Mouse (Mus musculus): ENCODE data around the gene Mcur1.

The Mcur1 gene

DNA sequence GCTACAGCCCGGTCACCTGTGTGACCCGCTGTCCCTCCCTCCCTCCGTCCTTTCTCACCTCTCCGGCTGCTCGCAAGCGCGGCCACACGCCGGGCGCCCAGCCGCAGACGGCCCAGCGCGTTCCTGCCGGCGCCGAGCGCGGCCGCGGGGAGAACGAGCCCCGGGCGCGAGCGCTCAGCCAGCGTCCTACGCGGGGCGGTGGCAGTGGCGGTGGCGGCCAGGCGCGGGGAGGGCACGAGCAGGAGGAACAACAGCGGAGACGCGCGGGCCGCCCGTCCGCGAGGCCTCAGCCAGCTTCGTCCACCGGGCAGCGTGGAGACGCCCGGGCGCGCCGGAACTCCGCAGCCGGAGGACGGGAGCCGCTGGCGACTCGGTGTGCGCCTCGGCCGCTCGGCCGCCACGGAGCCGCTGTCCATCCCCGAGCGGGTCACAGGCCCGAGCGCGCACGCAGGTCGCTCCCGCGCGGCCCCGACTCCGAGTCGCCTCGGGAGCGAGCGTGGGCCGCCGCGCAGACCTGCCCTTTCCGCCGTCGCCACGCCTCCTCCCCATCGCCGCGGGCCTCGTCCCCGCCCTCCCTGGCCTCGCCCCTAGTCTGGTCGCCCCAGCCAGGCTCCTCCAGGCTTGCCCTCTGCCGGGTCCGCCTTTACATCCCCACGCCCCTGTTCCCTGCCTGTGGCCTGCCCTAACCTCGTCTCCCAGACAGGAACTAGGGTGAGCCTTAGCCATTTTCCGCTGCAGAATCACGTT, at the start of gene Mcur1:
TSS of gene Mcur1 (minus strand) at position 481 of the 747 bp plus-strand sequence.
- peak; percentile 89 for DNase-seq (ENCODE audit: low spot score)

DNA sequence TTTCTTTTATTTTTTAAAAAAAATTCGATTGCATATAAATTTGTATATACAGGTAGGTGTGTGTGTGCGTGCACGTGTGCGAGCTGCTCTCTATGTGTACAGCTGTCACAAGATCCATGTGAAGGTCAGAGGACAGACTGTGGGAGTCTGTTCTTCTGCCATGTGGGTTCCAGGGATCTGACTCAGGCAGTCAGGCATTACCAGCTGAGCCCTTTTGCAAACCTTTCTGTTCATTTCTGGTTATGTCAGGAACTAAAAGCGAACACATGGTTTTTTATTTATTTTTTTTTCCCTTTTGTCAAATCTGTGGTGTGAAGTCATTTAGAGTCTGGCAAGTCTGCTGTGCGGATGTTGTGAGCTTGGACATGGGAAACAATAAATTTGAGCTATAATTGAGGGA, 48.9 kb upstream of the Mcur1 start:
- no peak for DNase-seq (ENCODE audit: low spot score)

DNA sequence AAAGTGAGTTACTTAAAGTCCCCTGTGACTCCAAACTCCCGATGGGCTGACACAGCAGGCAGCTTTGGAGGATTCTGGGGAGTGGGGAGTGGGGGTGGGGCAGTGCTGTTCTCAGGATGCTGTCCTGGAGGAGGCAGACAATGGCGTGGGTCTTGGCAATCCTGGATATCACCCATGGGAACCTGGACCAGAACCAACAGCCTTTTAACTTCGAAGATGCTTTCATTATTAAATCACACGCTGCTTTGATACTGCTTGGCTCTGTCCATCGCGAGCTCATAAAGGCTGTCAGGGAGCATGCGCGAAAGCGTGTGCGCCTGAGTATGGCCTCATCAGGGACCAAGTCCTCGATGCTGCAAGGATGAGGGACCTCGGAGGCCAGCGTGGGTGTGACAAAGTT, 43.1 kb upstream of the Mcur1 start:
- no peak for DNase-seq (ENCODE audit: low spot score)

DNA sequence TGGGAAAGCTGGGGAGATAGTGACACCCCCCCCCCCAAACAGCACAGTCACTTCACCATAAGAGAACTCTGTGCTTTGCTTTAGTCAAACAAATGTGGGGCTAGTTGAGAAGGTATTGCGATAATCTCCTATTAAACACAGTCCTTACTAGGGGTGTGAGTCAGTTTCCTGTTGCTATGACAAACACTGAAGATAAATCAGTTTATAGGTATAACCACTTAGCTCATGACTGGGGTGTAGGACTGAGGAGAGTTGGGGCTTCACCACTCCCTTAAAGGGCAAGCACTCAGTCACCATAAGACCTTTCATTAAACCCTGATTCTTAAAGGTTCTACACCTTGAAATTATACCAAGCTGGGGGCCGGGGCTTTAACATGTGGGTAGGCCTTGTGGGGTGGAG, 42.4 kb upstream of the Mcur1 start:
- DNase-seq (ENCODE audit: low spot score): no peak

DNA sequence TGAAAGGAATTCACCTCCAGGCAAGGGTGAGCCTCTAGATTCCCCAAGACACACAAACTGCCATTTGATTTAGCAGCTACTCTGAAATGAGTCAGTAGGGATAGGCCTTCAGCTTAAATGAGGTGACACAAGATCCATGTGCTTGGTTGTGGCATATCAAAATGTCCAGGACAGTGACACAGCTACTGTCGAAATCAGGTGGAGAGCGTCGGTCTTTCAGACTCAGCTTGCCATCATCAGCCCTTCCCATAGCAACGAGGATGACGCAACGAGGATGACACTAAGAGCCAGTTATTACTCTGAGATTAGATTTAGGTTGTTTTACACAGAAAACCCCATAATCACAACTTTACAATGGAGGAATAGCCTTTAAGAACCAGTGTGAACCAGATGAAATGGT, 41.0 kb upstream of the Mcur1 start:
- DNase-seq (ENCODE audit: low spot score): no peak

DNA sequence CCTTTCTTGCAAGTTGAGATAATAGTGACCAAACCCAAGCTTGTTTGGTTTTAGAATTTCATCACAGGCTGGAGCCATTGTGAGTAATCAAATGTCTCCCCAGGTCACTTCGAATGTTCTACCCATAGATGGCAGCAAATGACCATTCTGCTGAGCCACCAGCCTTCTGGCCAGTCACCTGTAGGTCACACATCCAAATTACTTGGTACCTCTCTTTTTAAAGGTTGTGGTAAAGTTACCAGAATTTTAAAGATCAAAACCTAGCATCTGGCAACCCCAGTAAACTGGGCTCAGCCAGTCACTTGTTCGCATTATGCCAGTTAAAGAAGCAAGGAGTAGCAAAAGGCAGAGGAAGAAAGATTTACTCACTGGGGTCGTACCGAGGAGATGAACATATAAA, 35.9 kb upstream of the Mcur1 start:
- DNase-seq (ENCODE audit: low spot score): no peak

DNA sequence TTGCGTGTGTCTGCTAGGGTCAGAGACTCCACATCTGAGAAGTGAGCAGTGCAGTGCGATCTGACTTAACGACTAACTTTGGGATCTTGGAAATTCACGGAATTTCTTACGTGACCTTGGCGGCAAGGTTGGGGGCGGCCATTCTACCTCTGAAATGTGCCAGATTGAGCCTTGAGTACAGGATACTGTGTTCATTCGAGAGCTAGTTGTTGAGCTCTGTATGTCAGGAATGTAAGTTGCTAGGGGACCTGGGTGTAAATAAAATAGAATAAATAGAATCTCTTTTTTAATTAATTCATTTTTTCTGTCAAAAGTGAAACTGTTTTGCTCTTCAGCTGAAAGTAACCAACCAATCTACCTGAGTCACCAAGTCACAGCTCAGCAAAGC, 32.7 kb upstream of the Mcur1 start:
- no peak for DNase-seq (ENCODE audit: low spot score)

DNA sequence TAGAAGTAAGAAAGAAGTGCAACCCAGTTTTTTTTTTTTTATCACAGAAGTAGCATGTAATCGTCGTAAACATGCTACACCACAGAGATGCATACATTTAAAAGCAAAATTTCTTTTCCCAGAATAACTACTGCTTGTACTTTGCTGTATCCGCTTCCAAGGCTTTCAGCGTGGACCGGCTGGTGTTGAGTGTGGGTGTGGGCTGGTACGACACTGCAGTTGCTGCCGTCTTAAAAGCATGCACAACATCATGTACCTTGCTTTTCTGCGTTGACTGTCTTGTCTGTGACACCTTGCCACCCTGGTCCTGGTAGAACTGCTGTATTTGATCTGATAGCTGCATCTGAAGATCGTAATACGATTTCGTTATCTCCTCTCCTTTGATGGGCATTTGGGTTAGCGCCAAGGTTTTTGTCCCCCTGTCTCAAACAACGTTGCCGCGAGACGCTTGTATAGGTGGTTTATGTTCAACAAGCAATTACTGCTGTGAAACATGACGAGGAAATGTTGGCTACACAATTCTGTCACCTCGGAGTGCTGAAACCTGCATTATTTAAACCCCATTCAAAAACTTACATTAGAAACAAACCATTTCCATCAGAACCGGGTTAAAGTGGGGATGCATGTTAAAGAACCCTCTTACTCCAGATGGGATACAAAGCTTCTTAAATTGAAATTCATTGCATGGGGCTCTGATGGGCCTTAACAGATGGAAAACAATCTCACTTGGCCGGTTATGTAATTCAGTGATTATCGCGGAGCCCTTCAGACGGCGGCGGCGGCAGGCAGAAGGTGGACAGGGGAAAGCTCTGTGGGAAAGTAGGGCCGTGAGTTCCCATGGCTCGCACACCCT, 32.1 kb upstream of the Mcur1 start:
- no peak for DNase-seq (ENCODE audit: low spot score)

DNA sequence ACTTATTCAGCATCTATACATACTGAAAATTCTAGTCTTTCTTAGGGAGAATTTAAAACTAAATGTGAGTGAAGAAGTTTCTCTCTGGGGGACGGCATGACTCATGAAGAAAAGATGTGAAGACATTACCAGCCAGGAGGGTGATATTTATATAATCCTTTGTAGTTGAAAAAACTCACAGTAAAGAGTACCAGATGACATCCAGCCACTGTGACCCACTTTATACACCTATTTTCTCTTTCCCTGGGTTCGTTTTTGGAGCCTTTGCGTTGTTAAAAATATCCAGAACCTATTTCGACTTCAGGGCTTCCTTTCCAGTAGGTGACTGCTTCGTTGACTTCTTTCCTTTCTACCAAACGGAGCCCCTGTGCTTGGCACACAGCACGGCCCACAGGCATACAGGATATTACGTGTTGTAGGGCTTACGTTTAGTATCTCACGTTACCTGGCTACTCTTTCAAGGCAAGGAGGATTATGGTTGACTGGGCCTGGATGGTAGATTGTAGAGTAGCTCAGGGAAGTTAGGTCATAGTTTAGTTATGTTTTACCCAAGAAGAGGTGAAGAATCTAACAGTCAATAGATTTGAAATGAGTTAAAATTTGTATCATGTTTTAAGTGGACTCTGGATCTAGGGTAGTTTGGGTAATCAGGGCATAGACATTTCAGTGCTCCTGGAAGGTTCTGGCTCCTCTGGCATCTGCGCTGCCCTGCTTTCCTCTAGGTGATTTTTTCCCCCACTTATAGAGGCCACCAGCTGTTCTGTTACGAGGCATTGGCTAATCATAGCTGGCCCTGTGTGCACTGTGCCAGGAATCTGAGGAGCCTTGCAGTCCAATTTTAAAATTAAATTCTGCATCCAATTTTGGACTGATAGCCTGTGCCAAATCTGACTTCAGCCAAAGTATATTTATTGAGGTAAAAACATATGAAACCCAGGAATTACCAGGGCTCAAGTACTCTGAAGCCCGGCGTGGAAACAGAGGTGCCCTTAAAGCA, 28.2 kb upstream of the Mcur1 start:
- no peak for DNase-seq (ENCODE audit: low spot score)

DNA sequence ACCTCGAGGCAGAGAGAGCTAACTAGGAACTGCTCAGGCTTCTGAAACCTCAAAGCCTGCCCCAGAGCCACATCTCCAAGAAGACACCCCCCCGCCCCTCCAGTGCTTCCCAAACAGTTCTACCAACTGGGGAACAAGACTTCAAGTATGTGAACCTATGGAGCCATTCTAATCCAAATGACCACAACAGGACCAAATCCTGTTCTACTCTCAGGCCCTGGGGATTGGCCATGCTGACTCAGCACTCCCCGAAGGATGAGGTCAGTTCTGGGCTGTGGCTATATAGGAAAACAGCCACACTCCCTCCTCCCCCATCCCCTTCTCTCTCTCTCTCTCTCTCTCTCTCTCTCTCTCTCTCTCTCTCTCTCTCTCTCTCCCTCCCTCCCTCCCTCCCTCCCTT, 27.0 kb upstream of the Mcur1 start:
- no peak for DNase-seq (ENCODE audit: low spot score)

DNA sequence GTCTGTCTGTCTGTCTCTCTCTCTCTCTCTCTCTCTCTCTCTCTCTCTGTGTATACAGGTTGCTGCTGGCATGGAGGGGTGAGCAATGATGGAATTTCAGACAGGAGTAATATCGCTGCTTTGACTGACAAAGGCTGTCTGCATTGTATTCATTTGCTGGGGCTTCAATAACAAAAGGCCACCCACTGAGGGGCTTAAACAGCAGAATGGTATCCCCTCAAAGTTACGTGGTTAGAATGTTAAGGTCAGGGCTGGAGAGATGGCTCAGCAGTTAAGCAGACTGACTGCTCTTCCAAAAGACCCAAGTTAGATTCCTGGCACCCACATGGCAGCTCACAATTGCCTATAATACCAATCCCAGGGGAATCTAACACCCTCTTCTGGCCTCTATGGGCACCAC, 25.3 kb upstream of the Mcur1 start:
- no peak for DNase-seq (ENCODE audit: low spot score)

DNA sequence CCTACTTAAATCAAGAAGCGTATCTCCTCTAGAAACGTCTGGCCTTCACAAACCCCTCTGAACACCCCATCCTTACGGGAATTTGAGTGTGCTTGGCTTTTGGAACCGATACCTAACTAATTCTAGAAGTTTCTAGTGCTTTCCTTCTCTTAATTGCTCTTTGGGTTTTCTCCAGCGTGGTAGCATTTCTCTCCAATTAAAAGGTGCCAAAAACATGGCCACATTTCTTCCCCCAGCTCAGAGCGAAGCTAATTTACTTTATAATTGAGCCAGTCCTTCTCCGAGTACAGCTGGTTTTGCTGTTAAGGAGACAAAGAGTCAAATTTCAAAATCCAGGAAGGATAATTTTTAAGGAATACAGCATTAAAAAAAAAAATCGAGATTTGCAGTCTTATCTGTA, 23.5 kb upstream of the Mcur1 start:
- no peak for DNase-seq (ENCODE audit: low spot score)

DNA sequence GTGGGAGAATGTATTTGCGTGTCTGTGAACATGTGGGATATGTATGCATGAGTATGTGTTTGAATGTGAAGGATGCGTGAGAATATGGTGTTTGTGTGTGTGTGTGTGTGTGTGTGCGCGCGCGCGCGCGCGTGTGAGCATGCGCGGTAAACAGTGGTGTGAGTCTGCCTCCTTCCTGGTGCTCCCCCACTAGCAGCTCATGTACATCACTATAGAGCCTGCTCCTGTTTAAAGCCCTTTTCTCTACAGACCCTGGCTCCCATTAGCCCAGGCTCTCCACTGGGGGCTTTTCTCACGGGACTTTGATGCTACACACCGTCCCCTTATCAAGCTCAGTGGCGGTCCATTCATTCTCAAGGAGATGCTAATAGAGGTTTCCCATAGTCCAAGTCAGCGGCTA, 23.0 kb upstream of the Mcur1 start:
- no peak for DNase-seq (ENCODE audit: low spot score)

DNA sequence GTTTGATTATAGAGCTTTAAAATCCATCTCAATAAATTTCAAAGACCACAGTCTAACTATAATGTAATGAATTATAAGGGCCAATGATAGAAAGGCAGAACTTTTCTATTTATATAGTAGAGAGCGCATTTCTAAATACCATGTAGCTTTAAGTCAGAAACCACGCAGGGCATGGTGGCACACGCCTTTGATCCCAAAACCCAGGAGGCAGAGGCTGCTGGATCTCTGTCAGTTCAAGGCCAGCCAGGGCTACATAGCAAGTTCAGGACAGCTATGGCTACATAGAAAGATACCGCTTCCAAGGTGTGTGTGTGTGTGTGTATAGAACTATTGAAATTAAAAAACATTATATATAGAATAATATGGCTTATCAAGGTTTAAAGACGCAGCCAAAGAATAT, 20.7 kb upstream of the Mcur1 start:
- no peak for DNase-seq (ENCODE audit: low spot score)

DNA sequence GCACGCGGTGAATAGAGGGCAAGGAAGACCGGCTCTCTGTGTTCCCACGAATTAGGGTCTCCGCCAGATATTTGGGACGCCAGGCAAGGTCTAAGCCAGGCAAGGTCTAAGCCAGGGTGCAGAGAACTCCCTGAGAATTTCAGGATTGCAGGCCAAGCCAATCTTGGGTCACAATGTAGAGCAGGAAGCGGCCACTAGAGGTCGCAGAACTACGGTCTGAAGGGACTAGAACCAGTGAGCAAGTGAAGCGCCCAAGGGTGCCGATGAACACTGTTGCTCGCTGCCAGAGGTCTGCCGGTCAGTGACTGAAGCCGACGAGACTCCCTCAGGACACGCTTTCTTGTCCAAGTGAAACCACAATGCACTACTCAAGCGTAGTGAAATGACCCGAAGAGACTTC, 19.7 kb upstream of the Mcur1 start:
- DNase-seq (ENCODE audit: low spot score): peak; percentile 51

DNA sequence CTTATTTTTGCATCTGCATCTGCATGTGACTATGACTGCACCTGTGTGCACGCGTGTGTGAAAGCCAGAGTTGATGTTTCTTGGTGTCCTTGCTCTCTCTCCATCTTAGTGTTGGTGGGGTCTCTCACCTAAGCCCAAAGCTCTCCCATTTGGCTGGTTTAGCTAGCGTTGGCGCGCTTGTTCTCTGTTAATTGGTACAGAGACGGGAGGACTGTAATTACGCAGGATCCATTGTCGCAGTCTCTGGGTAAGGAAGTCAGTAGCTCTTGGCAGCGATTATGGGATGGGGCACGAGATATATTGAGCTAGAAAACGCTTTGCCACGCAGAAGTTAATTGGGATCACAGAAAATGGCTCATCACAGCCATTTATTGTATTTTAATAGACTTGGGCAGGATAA, 17.8 kb upstream of the Mcur1 start:
- no peak for DNase-seq (ENCODE audit: low spot score)

DNA sequence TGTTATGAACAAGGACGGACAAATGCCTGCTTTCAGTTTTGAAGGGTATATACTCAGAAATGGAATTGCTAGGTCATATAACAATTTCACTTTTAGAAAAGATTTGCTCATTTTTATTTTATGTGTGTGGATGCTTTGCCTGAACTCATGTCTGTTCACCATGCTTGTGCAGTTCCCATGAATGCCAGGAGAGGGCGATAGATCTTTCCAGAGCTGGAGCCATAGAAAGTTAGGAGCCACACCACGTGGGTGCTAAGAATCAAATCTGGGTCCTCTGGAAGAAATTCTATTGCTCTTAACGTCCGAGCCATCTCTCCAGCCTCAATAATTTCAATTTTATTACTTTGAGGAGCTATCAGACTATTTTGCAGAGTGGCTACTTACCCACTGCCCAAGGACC, 17.3 kb upstream of the Mcur1 start:
- DNase-seq (ENCODE audit: low spot score): peak; percentile 30

DNA sequence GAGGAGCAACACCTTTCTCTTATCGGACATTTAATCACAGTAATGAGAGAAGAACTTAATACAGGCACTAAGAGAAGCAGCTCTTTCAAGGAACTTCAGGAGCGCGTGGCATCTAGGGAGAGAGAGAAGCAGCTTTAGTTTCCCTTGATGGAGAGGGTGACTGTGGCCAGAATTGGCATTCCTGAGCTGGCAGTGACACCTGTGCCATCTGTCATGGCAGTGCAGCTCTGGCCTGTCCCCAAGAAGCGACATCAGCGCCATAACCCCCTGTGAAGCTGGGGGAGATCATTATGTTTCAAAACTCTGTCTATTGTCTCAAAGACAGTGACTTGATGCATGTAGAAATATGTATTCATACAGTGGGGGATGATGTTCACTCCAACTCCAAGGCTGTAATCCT, 15.4 kb upstream of the Mcur1 start:
- DNase-seq (ENCODE audit: low spot score): no peak

DNA sequence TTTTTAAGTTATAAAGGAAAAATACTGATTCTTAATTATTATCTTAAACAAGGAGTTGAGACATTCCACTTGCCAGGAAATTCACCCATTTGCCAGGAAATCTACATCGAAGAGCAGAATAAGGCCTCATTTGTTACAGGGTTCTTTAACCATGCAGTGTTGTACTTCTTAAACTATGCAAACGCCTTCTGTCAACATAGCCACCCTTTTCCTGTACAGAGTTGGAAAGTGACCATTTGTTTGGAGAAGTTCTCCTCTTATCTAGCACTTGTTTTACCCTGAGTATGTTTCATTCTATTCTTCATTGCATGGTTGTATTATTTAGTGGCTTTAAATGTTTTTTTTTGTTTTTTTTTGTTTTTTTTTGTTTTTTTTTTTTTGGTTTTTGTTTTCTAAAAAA, 14.0 kb upstream of the Mcur1 start:
- DNase-seq (ENCODE audit: low spot score): no peak

DNA sequence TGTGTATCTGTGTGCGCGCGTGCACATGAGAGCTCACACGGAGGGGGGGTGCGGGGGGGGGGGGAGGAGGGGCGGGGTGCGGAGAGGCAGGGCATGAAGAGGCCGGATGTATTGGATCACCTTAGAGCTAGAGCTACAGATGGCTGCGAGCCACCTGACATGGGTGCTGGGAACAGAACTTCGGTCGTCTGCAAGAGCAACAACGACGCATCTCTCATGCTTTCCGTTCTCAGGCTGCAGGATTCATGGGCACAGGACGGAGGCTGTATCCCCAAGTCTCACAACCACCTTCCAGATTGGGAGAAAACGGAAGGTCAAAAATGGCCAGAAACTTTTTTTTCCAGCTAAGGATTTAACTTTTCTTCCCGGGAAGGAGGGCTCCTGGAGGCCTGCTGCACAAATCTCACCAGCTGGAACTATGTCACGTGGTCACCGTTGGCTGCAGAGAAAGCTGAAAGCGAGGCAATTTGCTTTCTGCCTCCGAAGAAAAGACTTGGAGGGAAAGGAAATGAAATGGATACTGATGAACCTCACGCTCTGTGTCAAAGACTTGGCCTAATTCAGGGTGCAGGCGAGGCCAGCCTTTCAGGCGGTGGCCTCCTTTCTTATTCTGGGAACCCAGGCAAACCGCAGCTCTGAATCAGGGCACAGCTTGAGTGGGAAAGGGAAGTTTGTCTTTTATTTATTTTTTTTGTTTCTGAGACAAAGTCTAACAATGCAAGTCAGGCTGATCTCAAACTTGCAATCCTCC, 7.3 kb upstream of the Mcur1 start:
- no peak for DNase-seq (ENCODE audit: low spot score)

DNA sequence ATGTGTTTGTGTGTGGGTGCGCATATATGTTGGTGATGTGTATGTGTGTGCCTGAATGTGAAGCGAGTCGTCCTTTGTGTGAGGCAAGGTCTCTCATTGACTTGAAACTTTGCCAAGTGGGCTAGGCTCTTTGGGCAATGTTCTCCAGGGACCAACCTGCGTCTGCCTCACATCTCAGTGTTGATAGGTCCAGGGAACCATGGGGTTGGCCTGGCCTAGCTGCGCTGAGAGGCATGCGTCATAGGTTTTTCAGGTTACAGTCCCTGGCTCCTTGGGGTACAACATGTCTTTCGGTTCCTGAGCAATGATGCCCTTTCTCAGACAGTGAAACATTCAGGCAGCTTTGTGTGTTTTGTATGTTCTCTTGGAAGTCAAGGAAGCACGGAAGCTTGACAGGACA, 6.2 kb upstream of the Mcur1 start:
- no peak for DNase-seq (ENCODE audit: low spot score)

DNA sequence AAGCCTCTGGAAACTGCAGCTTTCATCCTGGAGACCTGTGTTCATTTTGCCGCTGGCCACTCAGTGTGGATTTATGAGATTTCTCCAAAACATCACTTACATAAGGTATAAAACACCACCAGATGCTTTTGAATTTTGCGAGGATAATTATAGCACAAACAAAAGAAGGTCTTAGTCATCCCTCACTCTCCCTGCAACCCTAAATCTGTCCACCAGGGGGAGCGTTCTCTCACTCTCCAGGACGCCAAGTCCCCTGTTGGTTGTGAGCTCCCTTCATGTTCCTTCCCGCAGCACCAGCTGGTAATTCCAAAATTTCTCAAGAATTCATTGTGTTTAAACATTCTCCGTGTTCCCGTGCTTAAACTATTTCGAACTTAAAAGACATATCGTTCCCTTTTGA, 5.4 kb upstream of the Mcur1 start:
- peak; percentile 64 for DNase-seq (ENCODE audit: low spot score)

Data from testis, postnatal 14 days (tissue).